Mouse (Mus musculus) embryo, embryonic 11.5 days (tissue): ENCODE measurements around the gene Dnajb12.

ENCODE experiments used
- DNase-seq: peaks from one replicate; pipeline ENCODE4 v3.0.0-alpha.2; 2012; ENCODE audit warnings: low read depth, low spot score

The Dnajb12 gene

DNA sequence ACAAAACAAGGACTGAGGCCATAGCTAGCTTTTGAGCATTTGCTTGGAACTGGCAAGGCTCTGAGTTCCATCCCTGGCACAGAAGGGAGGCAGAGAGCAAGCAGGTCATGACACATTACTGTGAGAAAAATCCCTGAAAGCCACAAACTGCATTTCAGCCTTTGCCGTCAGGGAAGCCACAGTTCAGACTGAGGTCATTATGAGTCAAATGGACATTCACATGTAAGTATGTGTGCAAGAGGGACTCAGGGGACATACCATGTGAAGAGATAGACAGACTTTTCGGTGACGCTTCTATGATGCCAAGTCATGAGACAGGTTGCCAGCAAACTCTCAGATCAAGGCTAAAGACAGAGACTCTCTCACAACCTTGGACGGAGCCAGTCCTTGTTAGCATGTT, 38.8 kb downstream of the Dnajb12 start:
- no peak for DNase-seq

- DNase-seq, result no peak
These were observed 40.3 kb downstream of the Dnajb12 start for GRCm38 (mm10) chr10:59919494-59920181.

GRCm38 (mm10) chr10:59920485-59920809, 41.1 kb downstream of the Dnajb12 start:
- DNase-seq, result no peak

DNA sequence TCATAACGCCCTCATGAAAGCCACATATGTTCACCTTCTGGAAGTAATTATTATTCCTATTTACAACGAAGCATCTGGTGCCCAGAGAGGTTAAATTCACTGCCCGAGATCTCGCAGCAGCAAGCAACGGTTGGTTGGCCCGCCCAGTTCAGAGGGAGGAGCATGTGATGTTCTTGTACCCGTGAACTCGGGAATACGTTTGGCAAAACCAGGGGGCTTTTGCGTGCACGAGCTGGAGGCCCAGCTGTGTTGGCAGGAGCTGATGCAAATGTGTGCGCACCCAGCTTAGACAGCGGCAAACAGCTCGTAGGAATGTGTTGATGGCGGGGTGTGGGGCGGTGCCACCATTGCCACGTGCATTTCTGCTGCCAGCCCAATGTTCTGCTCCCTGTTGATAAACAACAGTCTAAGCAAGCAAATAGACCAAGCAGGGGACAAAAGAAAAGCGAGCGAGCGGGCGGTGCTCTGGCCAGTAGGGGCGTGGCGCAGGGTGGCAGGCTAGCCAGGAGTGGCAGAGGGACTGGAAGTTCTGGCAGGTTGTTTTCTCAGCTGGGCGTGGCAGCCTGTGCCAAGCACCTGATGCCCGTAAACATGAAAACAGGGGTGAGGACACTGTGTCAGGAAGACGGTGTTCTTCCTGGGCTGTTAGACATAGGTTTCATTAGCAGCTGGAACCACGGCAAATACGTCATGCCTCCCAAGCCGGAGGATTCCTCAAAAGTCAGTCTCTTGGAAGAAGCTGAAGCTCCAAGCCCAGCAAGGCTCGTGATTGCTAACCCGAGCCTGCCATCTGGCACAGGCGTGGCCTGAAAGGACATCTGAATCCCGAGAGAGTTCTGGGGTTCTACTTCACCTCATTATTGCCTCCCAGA, 41.7 kb downstream of the Dnajb12 start:
- no peak for DNase-seq

GRCm38 (mm10) chr10:59923493-59923892, 44.1 kb downstream of the Dnajb12 start:
- no peak for DNase-seq

GRCm38 (mm10) chr10:59924305-59924704, 44.9 kb downstream of the Dnajb12 start:
- DNase-seq, result no peak

DNA sequence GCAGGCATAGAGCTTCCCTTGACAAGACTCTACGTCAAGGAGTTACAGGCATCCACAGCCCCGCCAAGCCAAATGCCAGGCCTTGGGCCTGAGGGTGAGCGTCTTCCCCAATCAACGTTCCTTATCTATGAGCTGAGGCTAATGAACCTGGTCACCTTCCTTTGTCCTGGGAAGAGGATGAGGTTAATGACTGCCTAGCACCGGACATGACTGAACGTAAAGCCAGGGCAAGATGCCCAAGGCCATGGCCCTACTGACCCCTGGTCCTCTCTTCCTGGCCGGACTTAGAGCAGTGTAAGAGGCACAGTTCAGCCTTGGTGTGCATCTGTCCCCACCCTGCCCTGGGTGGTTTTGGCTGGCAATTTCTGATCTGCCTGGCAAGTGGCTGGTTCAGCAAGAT, 49.8 kb downstream of the Dnajb12 start:
- DNase-seq, result no peak

DNA sequence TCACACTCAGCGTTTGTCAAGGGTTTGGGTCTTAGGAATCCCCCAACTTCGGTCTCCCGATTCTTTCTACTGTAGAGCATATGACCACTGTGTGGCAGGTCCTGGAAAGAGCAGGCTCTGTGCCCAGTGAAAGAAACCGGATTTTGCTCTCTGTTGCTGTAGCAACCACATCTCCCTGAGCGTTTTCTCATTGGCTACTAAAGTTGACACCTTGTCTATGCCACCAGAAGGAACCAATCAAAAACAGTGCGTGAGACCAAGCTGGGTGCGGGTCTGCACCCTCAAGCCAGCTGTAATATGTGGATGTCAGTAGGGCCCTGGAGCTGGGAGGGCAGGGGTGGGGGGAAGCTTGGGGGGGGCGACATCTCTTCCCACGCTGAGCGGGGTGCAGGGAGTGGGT, 51.6 kb downstream of the Dnajb12 start:
- DNase-seq, result no peak

DNA sequence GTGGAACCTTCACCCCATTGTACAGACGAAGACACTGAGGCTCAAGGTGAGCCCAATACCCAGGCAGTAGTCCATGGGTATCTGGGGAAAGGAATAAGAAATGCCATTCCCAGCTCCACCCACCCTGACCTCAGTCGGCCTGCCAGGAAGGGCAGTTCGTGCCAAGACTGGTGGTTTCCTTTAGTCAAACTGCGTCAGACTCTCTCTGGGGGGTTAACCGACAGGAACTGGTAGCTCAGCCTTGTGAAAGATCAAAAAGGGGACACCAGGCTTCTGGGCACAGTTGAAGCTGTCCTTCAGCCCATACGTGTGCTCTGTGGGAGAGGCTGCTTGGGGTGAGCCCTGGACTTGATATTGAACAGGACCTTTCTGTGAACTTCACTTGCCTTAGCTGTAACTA, 53.2 kb downstream of the Dnajb12 start:
- no peak for DNase-seq

DNA sequence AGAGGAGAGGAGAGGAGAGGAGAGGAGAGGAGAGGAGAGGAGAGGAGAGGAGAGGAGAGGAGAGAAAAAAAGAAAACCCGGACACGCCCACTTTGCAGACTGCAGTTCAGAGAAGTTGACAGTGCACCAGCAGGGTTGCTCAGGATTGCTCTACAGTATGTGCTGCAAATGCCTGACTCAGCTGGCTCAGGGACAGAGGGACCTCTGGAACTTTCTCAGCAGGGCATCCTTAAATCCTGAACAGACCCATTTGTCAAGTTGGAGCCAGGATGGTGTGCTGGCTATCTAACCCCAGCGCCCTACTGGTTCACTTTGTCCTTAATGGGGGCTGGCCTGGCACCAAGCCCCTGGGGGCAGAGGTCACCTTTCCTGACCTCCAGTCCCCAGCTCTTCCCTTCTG, 54.7 kb downstream of the Dnajb12 start:
- DNase-seq, result no peak

- DNase-seq, result no peak
These were observed 56.9 kb downstream of the Dnajb12 start for GRCm38 (mm10) chr10:59936058-59936856.

GRCm38 (mm10) chr10:59938662-59939061, 59.3 kb downstream of the Dnajb12 start:
- no peak for DNase-seq

- DNase-seq, result no peak
These were observed 59.7 kb downstream of the Dnajb12 start for GRCm38 (mm10) chr10:59939081-59939480.

GRCm38 (mm10) chr10:59942281-59942846, 63.0 kb downstream of the Dnajb12 start:
- no peak for DNase-seq

- no peak for DNase-seq
These were observed 63.6 kb downstream of the Dnajb12 start for GRCm38 (mm10) chr10:59942847-59943420.

DNA sequence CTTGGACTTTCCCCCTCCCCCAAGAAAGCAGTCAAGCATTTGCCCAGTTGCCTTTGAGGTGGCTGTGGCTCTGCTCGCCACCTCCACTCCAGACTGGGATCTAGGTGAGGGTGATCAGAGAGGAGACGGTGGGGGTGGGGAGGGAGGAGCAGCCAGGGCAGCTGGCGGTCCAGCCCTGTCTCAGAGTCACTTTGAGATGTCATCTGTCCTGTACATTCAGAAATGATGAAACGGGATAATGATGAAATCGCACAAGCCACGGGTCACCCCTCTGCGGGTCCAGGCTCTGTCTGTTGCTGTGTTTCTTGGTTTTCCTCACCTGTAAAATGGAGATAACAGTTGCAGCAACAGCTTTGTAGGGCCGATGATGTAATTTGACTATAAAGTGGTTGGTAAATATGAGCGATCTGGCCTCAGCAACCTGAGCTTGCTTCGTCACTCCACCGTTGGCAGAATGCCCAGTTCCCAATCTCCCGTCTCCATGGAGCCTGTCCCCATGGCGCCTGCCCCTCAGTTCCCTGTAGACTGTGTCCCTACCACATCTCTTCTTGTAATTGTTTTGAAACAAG, 64.1 kb downstream of the Dnajb12 start:
- no peak for DNase-seq

DNA sequence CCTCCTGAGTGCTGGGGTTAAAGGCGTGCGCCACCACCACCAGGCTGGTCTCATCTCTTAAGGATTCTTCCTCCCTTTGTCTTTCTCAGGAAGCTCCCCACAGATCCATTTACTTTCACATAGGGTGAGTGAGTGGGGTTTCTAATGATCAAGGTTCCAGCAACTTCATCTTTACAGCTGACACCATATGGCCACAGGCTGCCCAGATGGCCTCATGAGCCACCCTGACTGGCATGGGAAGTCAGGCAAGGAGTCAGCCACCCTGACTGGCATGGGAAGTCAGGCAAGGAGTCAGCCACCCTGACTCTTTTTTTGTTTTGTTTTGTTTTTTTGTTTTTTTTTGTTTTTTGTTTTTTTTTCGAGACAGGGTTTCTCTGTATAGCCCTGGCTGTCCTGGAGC, 66.1 kb downstream of the Dnajb12 start:
- no peak for DNase-seq

DNA sequence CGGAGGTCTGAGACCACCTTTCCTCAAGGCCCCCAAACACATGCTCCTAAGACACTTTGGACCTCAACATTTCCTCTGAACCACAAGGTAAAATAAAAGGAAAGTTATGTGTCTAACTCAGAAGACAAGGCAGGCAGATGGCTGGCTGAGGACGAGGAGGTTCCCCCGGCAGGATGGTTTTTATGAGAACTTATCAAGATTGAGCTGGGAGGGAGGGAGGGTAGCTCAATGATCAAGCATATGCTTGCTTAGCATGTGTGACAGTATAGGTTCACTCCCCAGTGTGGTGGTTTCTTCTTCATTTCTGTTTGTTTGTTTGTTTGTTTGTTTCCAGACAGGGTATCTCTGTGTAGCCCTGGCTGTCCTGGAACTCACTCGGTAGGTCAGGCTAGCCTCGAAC, 67.0 kb downstream of the Dnajb12 start:
- no peak for DNase-seq

DNA sequence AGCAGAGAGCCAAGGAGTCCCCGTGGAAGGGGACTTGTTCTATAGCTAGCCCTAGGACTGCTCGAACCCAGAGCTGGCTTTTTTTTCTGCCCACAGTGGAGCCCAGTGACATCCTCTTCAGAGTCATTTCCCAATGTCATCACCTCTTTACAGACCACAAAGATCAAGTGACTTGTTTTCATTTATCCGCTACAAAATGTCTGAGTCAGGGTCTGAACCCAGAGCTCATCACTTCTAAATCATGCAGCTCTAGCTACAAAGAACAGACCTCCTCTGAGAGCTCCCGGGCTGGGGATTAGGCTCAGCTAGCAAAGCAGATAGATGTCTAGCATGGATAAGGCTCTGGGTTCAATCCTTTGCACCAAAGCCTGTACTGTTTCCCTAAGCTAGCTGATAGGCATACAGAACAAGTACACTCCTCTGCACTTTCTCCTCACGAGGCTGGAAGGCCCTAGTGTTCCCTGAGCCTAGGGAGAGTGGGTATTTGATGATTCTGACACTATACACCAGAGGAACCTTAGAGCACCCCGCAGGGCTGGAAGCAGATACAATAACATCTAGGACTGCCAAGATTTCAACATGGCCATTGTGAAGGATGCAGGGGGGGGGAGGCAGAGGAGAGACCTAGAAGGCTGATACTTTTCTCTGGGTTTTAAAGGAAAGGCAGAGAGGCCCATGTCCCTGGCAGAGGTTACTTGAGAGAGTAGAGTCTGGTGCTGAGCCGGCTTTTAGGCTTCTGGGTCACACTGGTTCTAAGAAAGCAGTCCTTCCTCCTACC, 68.1 kb downstream of the Dnajb12 start:
- DNase-seq, result no peak
